Mouse (Mus musculus): ENCODE results near the gene Fcrl1.

Gene Fcrl1

DNA sequence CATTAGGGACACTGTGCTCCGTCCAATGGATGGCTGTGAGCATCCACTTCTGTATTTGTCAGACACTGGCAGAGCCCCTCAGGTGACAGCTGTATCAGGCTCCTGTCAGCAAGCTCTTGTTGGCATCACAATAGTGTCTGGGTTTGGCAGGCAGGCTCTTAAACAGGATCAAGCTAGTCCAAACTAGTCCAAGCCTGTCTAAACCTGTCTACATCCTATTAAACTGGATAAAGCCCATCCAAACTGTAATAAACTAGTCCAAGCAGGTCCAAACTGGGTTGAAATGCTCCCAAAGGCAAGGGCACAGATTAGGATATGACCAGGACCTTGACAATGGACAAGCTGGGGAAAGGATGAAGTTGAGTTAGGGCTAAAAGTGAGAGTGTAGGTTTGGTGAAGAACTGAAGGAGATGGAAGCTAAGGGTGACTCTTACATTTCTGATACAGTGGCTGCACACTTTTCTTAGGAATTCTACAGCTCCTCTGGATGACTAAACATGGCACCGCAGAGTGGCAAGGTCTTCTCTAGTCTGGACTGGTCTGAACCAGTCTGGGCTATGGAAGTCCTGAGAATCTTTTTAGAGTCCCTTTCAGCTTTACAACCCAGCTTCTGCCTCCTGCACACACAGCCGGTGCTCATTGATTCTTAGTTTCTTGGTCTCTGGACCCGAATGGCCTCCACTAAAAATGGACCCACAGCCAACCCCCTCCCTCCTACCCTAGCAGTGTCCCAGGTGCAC lies 33.2 kb downstream of the Fcrl1 start:
- no peak for DNase-seq (ENCODE audit: extremely low read depth, low read depth, low spot score)

- no peak for DNase-seq (ENCODE audit: extremely low read depth, low read depth, low spot score)
Observed at GRCm38 (mm10) chr3:87410605-87411004, 34.4 kb downstream of the Fcrl1 start.

GRCm38 (mm10) chr3:87411150-87411549 lies 35.0 kb downstream of the Fcrl1 start:
- DNase-seq (ENCODE audit: extremely low read depth, low read depth, low spot score), result no peak

- no peak for DNase-seq (ENCODE audit: extremely low read depth, low read depth, low spot score)
Observed at GRCm38 (mm10) chr3:87420645-87421044, 44.5 kb downstream of the Fcrl1 start.

GRCm38 (mm10) chr3:87422386-87422910 lies 46.3 kb downstream of the Fcrl1 start:
- no peak for DNase-seq (ENCODE audit: extremely low read depth, low read depth, low spot score)

- DNase-seq (ENCODE audit: extremely low read depth, low read depth, low spot score), result no peak
Observed at GRCm38 (mm10) chr3:87435479-87435878, 59.3 kb downstream of the Fcrl1 start, which contains the start of gene Fcrl5. Fcrl5 (plus strand) TSS chr3:87435773.

DNA sequence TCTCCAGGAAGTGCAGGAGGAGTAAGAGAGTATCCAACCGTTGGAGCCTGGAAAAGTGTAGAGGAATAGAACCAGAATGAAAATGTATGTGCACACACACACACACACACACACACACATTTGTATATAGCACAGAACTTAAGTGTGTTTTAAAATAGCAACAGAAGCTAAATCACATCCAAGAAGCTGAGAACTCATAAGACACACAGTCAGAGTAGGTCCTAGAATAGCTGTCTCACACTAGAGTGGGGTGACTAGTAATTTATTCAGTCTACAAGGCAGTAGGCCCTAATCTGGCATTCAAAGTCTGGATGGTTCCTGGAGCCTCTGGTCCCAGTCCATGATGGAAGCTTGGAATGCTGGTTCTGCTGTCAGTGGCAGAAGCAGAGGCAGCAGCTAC lies 64.4 kb downstream of the Fcrl1 start:
- DNase-seq (ENCODE audit: extremely low read depth, low read depth, low spot score), result no peak

DNA sequence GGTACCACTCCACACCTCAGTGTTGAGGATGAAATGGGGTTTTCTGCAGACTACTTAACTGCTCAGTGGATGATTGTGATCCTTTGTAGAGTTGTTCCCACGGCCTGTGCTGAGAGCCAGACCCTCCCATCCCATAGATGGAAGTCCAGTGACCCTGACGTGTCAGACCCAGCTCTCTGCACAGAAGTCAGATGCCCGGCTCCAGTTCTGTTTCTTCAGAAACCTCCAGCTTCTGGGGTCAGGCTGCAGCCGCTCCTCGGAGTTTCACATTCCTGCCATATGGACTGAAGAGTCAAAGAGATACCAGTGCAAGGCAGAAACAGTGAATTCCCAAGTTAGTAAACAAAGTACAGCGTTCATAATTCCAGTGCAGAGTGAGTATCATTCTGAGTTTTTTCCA lies 67.8 kb downstream of the Fcrl1 start:
- no peak for DNase-seq (ENCODE audit: extremely low read depth, low read depth, low spot score)

Measured in fat pad, adult 2 months (tissue).